Mouse (Mus musculus) brown adipose tissue, adult 24 weeks (tissue): ENCODE results near the gene Il12rb1. TPM values are rescaled to one million over a fixed set of nuclear protein-coding genes. Genes with fewer than 3 reads are reported as not detected.

Source experiments
- H3K27ac ChIP-seq: fragments of 200-500 bp; replicated peaks from 2 replicates; pipeline ENCODE4 v1.5.1; 2012; ENCODE audit warnings: low read depth, mild to moderate bottlenecking, low read length
- H3K4me1 ChIP-seq: fragments of 200-500 bp; 2 replicates; pipeline ENCODE4 v1.6.1; 2012; ENCODE audit warnings: low read length, mixed read lengths; ENCODE audit not compliant: control insufficient read depth, insufficient read depth, insufficient read length
- H3K4me3 ChIP-seq: fragments of 200-500 bp; 2 replicates; pipeline ENCODE4 v1.5.1; 2012; ENCODE audit warnings: low read depth, mild to moderate bottlenecking, low read length, moderate library complexity; ENCODE audit not compliant: insufficient read depth
- polyA plus RNA-seq: library from polyadenylated mRNA; stranded (reverse); fragments of >200 nt; gene quantifications from 2 replicates; pipeline ENCODE4 v1.2.4, GENCODE M21; 2012; ENCODE audit not compliant: missing spikeins, insufficient read depth, insufficient read length

Il12rb1 gene
- polyA plus RNA-seq, 1 experiment = not detected

GRCm38 (mm10) chr8:70787941-70788667 lies 20.1 kb upstream of the Il12rb1 start:
- H3K4me3 ChIP-seq = no peak overlapping the region
- H3K4me1 ChIP-seq = peaks cover 14% of the 10 kb centered on the region
- no peak overlapping the region for H3K27ac ChIP-seq

- 0 out of 2 replicates have a peak overlapping the region, but pooled peaks have one; percentile 6 for H3K4me3 ChIP-seq
- no peak overlapping the region for H3K27ac ChIP-seq
- peaks cover 14% of the 10 kb centered on the region for H3K4me1 ChIP-seq
Observed at GRCm38 (mm10) chr8:70789046-70789445, 19.2 kb upstream of the Il12rb1 start.

GRCm38 (mm10) chr8:70790846-70791245 lies 17.4 kb upstream of the Il12rb1 start:
- Histone ChIP-seq H3K4me3 (peak overlapping the region; percentile 83), H3K4me1 (peaks cover 14% of the 10 kb centered on the region), H3K27ac (no peak overlapping the region)

- Histone ChIP-seq H3K4me3 (peak overlapping the region; percentile 83), H3K4me1 (peaks cover 14% of the 10 kb centered on the region), H3K27ac (0 out of 2 replicates have a peak overlapping the region, but pooled peaks have one; percentile 15)
Observed at GRCm38 (mm10) chr8:70791294-70791701, 17.0 kb upstream of the Il12rb1 start.

GRCm38 (mm10) chr8:70791975-70792691 lies 16.1 kb upstream of the Il12rb1 start:
- H3K4me3 ChIP-seq = peak overlapping the region; percentile 83
- no peak overlapping the region for H3K27ac ChIP-seq
- H3K4me1 ChIP-seq = peaks cover 14% of the 10 kb centered on the region

- peak overlapping the region; percentile 83 for H3K4me3 ChIP-seq
- H3K4me1 ChIP-seq = peaks cover 14% of the 10 kb centered on the region
- no peak overlapping the region for H3K27ac ChIP-seq
Observed at GRCm38 (mm10) chr8:70792700-70793099, 15.5 kb upstream of the Il12rb1 start.

- H3K4me3 ChIP-seq = no peak overlapping the region
- H3K4me1 ChIP-seq = peaks cover 14% of the 10 kb centered on the region
- no peak overlapping the region for H3K27ac ChIP-seq
Observed at GRCm38 (mm10) chr8:70794215-70794614, 14.0 kb upstream of the Il12rb1 start.

GRCm38 (mm10) chr8:70795370-70795769 lies 12.9 kb upstream of the Il12rb1 start:
- Histone ChIP-seq H3K27ac (no peak overlapping the region), H3K4me3 (no peak overlapping the region), H3K4me1 (peaks cover 14% of the 10 kb centered on the region)

GRCm38 (mm10) chr8:70796403-70797080 lies 11.7 kb upstream of the Il12rb1 start:
- H3K27ac ChIP-seq = no peak overlapping the region
- H3K4me1 ChIP-seq = peaks cover 9% of the 10 kb centered on the region
- peak overlapping the region; percentile 60 for H3K4me3 ChIP-seq

GRCm38 (mm10) chr8:70797081-70798070 lies 10.9 kb upstream of the Il12rb1 start:
- H3K4me3 ChIP-seq = peak overlapping the region; percentile 60

GRCm38 (mm10) chr8:70798281-70798680 lies 10.0 kb upstream of the Il12rb1 start:
- Histone ChIP-seq H3K4me3 (no peak overlapping the region), H3K27ac (no peak overlapping the region), H3K4me1 (no peaks in the 10 kb centered on the region)

More at GRCm38 (mm10) chr8:70797081-70798070, 10.9 kb upstream of the Il12rb1 start:
- Histone ChIP-seq H3K27ac (no peak overlapping the region), H3K4me1 (peaks cover 6% of the 10 kb centered on the region; the same call in 1 of the 2 replicates)

- no peak overlapping the region for H3K4me3 ChIP-seq
- no peak overlapping the region for H3K27ac ChIP-seq
- no peaks in the 10 kb centered on the region for H3K4me1 ChIP-seq
Observed at GRCm38 (mm10) chr8:70800648-70801047, 7.6 kb upstream of the Il12rb1 start.

- no peak overlapping the region for H3K4me3 ChIP-seq
- no peaks in the 10 kb centered on the region for H3K4me1 ChIP-seq
- H3K27ac ChIP-seq = no peak overlapping the region
Observed at GRCm38 (mm10) chr8:70801156-70801555, 7.1 kb upstream of the Il12rb1 start.

GRCm38 (mm10) chr8:70801830-70802229 lies 6.4 kb upstream of the Il12rb1 start:
- Histone ChIP-seq H3K4me3 (no peak overlapping the region), H3K27ac (no peak overlapping the region), H3K4me1 (no peaks in the 10 kb centered on the region)
